Comparison of ENCODE assay signal across 17 mouse cellular contexts in genomic region chr12:109502360-109503040, GRCm38 (mm10). TPM values are rescaled to one million over a fixed set of nuclear protein-coding genes. Genes with fewer than 3 reads are reported as not detected.
"Had no signal": no experiment of that assay in that cellular context is flagged by ENCODE, and none has a peak within 500 bp of the region (broad histone marks: within the 10 kb centered on the region; RNA-seq: fewer than 3 reads in every experiment).

No protein-coding gene starts in this region.

- H3K4me1 ChIP-seq: midbrain, embryonic 15.5 days; stomach, embryonic 15.5 days had no signal

- H3K27me3 ChIP-seq: lung, embryonic 15.5 days; midbrain, embryonic 15.5 days; stomach, embryonic 15.5 days had no signal

- H3K9me3 ChIP-seq: kidney, embryonic 15.5 days; limb, embryonic 12.5 days; lung, embryonic 15.5 days; megakaryocyte, embryonic 14.5 days; midbrain, embryonic 15.5 days; stomach, embryonic 15.5 days had no signal

- H3K4me3 ChIP-seq: kidney, embryonic 15.5 days; left cerebral cortex, adult 2 months; limb, embryonic 12.5 days; lung, embryonic 15.5 days; megakaryocyte, embryonic 14.5 days; midbrain, embryonic 15.5 days; stomach, embryonic 15.5 days had no signal

- ATAC-seq: intestine, embryonic 16.5 days; midbrain, embryonic 15.5 days had no signal

- H3K27ac ChIP-seq: kidney, embryonic 15.5 days; left cerebral cortex, adult 2 months; limb, embryonic 12.5 days; lung, embryonic 15.5 days; macrophage; midbrain, embryonic 15.5 days; stomach, embryonic 15.5 days had no signal

- H3K9ac ChIP-seq: kidney, embryonic 15.5 days; limb, embryonic 12.5 days; lung, embryonic 15.5 days; midbrain, embryonic 15.5 days; stomach, embryonic 15.5 days had no signal

- DNase-seq: kidney, adult 2 months; kidney, postnatal 14 days; lung, postnatal 14 days; retina, postnatal 1 day; right cerebral cortex, postnatal 4 days; thymus, postnatal 36 days had no signal

- H3K36me3 ChIP-seq: kidney, embryonic 15.5 days; limb, embryonic 12.5 days; lung, embryonic 15.5 days; midbrain, embryonic 15.5 days; stomach, embryonic 15.5 days had no signal

- H3K4me2 ChIP-seq: kidney, embryonic 15.5 days; limb, embryonic 12.5 days; lung, embryonic 15.5 days; midbrain, embryonic 11.5 days; midbrain, embryonic 15.5 days; stomach, embryonic 15.5 days had no signal

RNA-seq across cellular contexts. Expression of gene Dlk1, which starts 49.9 kb away (rescaled TPM):
- total RNA-seq: monocyte, adult 5-6 weeks had no signal
- polyA plus RNA-seq: macrophage had no signal
